Mouse (Mus musculus) ES-Bruce4 (cell line): ENCODE results near the gene Rbfox3. TPM values are rescaled to one million over a fixed set of nuclear protein-coding genes. Genes with fewer than 3 reads are reported as not detected.
A peak's percentile ranks its signal among the peaks of the same experiment; 100 is the strongest.

Source experiments
- H3K27ac ChIP-seq: 2 replicates; pipeline ENCODE4 v1.5.1; 2012; ENCODE audit warnings: low read length, inconsistent platforms; ENCODE audit not compliant: insufficient read depth
- H3K27me3 ChIP-seq: 2 replicates; pipeline ENCODE4 v1.6.1; 2012; ENCODE audit warnings: mild to moderate bottlenecking, low read length, inconsistent platforms; ENCODE audit not compliant: control insufficient read depth, poor library complexity, insufficient read depth, severe bottlenecking
- H3K36me3 ChIP-seq: 2 replicates; pipeline ENCODE4 v1.6.1; 2012; ENCODE audit warnings: inconsistent platforms, mild to moderate bottlenecking, low read length, moderate library complexity; ENCODE audit not compliant: control insufficient read depth, poor library complexity, insufficient read depth, severe bottlenecking
- H3K4me1 ChIP-seq: one replicate; pipeline ENCODE4 v1.8.1; 2011; ENCODE audit warnings: low read length; ENCODE audit not compliant: control insufficient read depth, insufficient read depth
- H3K4me3 ChIP-seq: 2 replicates; pipeline ENCODE4 v1.5.1; 2011; ENCODE audit warnings: low read depth, mild to moderate bottlenecking, low read length
- H3K9ac ChIP-seq: 2 replicates; pipeline ENCODE4 v1.6.1; 2012; ENCODE audit warnings: low read depth, mild to moderate bottlenecking, inconsistent platforms; ENCODE audit not compliant: poor library complexity, severe bottlenecking
- H3K9me3 ChIP-seq: replicated peaks from 2 replicates; pipeline ENCODE4 v1.6.1; 2012; ENCODE audit warnings: mild to moderate bottlenecking, low read length, inconsistent platforms; ENCODE audit not compliant: control insufficient read depth, poor library complexity, insufficient read depth, severe bottlenecking
- CTCF ChIP-seq: IDR thresholded peaks from one replicate; pipeline ENCODE4 v1.8.1; 2011; ENCODE audit warnings: low read depth, low read length
- EP300 ChIP-seq: IDR thresholded peaks from 2 replicates; pipeline ENCODE4 v1.6.1; 2011; ENCODE audit warnings: low read depth, low read length; ENCODE audit not compliant: insufficient read depth
- POLR2A ChIP-seq: IDR thresholded peaks from one replicate; pipeline ENCODE4 v1.8.1; 2011; ENCODE audit warnings: low read length; ENCODE audit not compliant: insufficient read depth
- polyA plus RNA-seq: library from polyadenylated mRNA; stranded (reverse); fragments of >200 nt; gene quantifications from 2 replicates; pipeline ENCODE4 v1.2.4, GENCODE M21; 2011; ENCODE audit warnings: low read depth; ENCODE audit not compliant: missing spikeins, insufficient read depth, insufficient read length

The Rbfox3 gene
- polyA plus RNA-seq, 1 experiment, result 0.85 TPM

GRCm38 (mm10) chr11:118507904-118508303 is 403.5 kb downstream of the Rbfox3 start:
- H3K9me3 ChIP-seq, result no peaks in the 10 kb centered on the region
- no peak overlapping the region for H3K4me3 ChIP-seq
- H3K9ac ChIP-seq, result no peak overlapping the region
- H3K27ac ChIP-seq, result no peak overlapping the region
- H3K36me3 ChIP-seq, result no peaks in the 10 kb centered on the region
- TF ChIP-seq CTCF (peak; percentile 97), POLR2A (no peak)
- H3K4me1 ChIP-seq, result no peaks in the 10 kb centered on the region
- 0 out of 2 replicates have a peak, but pooled peaks cover 3% of the 10 kb centered on the region for H3K27me3 ChIP-seq

DNA sequence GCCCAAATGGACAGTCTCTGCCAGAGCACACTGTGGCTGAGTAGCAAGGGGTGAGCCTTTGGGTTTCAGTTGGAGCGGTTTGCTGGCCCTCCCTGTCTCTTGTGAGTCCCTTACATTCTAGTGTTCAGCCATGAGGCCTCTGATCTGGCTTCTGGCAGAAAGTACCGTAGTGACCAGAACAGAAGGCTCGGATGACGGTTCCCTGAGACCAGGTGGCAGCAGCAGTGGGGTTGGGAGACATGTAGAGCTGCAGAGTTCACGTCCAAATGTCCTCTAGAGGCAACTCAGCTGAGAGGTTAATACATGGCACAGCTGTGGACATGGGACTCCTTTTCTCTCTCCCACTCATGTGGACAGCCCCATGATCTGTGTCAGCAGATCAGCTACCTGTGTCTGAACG is 404.3 kb downstream of the Rbfox3 start:
- Histone ChIP-seq H3K27me3 (0 out of 2 replicates have a peak, but pooled peaks cover 3% of the 10 kb centered on the region), H3K9ac (no peak overlapping the region), H3K9me3 (no peaks in the 10 kb centered on the region), H3K4me1 (no peaks in the 10 kb centered on the region), H3K36me3 (no peaks in the 10 kb centered on the region), H3K27ac (no peak overlapping the region), H3K4me3 (no peak overlapping the region)
- TF ChIP-seq CTCF (no peak), EP300 (no peak), POLR2A (no peak)

DNA sequence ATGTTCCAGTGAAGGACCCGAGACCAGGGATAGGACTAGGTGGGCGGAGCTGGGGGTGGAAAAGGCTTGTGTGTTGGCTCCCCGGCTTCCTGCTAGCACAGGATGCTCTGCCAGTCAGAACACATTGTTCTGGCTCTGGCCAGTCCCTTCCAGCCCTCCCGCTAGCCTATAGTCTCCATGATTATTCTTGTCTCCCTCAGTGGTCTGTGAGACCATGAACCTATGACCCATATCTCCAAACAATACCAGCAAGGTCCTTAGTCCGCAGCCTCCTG is 407.3 kb downstream of the Rbfox3 start:
- Histone ChIP-seq H3K9ac (no peak overlapping the region), H3K27me3 (0 out of 2 replicates have a peak, but pooled peaks cover 3% of the 10 kb centered on the region), H3K27ac (no peak overlapping the region), H3K36me3 (no peaks in the 10 kb centered on the region), H3K9me3 (no peaks in the 10 kb centered on the region), H3K4me3 (no peak overlapping the region), H3K4me1 (no peaks in the 10 kb centered on the region)
- TF ChIP-seq EP300 (no peak), CTCF (no peak), POLR2A (no peak)

GRCm38 (mm10) chr11:118503418-118504179 is 407.8 kb downstream of the Rbfox3 start:
- peak overlapping the region; percentile 28; the same call in 1 of the 2 replicates for H3K9ac ChIP-seq
- no peak for TF ChIP-seq CTCF
- TF ChIP-seq EP300, result no peak
- TF ChIP-seq POLR2A, result no peak
- H3K4me1 ChIP-seq, result no peaks in the 10 kb centered on the region
- H3K27ac ChIP-seq, result no peak overlapping the region
- no peaks in the 10 kb centered on the region for H3K36me3 ChIP-seq
- H3K27me3 ChIP-seq, result 0 out of 2 replicates have a peak, but pooled peaks cover 3% of the 10 kb centered on the region
- H3K4me3 ChIP-seq, result peak overlapping the region; percentile 30
- no peaks in the 10 kb centered on the region for H3K9me3 ChIP-seq

GRCm38 (mm10) chr11:118502990-118503389 is 408.4 kb downstream of the Rbfox3 start:
- Histone ChIP-seq H3K4me1 (no peaks in the 10 kb centered on the region), H3K27ac (no peak overlapping the region), H3K9ac (peak overlapping the region; percentile 28; the same call in 1 of the 2 replicates), H3K4me3 (0 out of 2 replicates have a peak overlapping the region, but pooled peaks have one; percentile 8), H3K27me3 (0 out of 2 replicates have a peak, but pooled peaks cover 3% of the 10 kb centered on the region), H3K36me3 (no peaks in the 10 kb centered on the region), H3K9me3 (no peaks in the 10 kb centered on the region)
- TF ChIP-seq CTCF, result no peak
- TF ChIP-seq EP300, result no peak
- TF ChIP-seq POLR2A, result no peak

GRCm38 (mm10) chr11:118496066-118496689 is 415.2 kb downstream of the Rbfox3 start:
- Histone ChIP-seq H3K4me1 (no peaks in the 10 kb centered on the region), H3K27ac (no peak overlapping the region), H3K9ac (no peak overlapping the region), H3K4me3 (no peak overlapping the region), H3K27me3 (no peaks in the 10 kb centered on the region), H3K9me3 (no peaks in the 10 kb centered on the region), H3K36me3 (no peaks in the 10 kb centered on the region)
- TF ChIP-seq CTCF (no peak), EP300 (no peak), POLR2A (no peak)
